Mouse (Mus musculus) embryonic facial prominence, embryonic 14.5 days (tissue): ENCODE measurements around the gene Gm10722. TPM values are rescaled to one million over a fixed set of nuclear protein-coding genes. Genes with fewer than 3 reads are reported as not detected.
"Not testable (repeated sequence)": the region's sequence is repeated elsewhere in the genome, so short reads cannot be mapped to it uniquely, and the experiment has no call there.

Experiments
- ATAC-seq: fragments of 200-750 bp; cut with Nextera tagmentation; 2 replicates; pipeline ENCODE4 v1.8.0; 2017; ENCODE audit warnings: low read depth, moderate number of reproducible peaks, moderate TSS enrichment
- DNase-seq: peaks from one replicate; pipeline ENCODE4 v3.0.0-alpha.2; 2015; ENCODE audit warnings: low spot score
- H3K27ac ChIP-seq: fragments of 300-500 bp; sonication (generic); replicated peaks from 2 replicates; pipeline ENCODE4 v1.5.1; 2014; ENCODE audit warnings: low read depth, mild to moderate bottlenecking, low read length, moderate library complexity
- H3K27me3 ChIP-seq: fragments of 300-500 bp; sonication (generic); replicated peaks from 2 replicates; pipeline ENCODE4 v1.6.1; 2014; ENCODE audit warnings: low read length; ENCODE audit not compliant: control insufficient read depth, insufficient read depth
- H3K36me3 ChIP-seq: fragments of 300-500 bp; sonication (generic); 2 replicates; pipeline ENCODE4 v1.6.1; 2014; ENCODE audit warnings: low read length, mixed read lengths; ENCODE audit not compliant: control insufficient read depth, insufficient read depth
- H3K4me1 ChIP-seq: fragments of 300-500 bp; sonication (generic); 2 replicates; pipeline ENCODE4 v1.6.1; 2014; ENCODE audit warnings: antibody characterized with exemption, low read length; ENCODE audit not compliant: control insufficient read depth, insufficient read depth
- H3K4me2 ChIP-seq: fragments of 300-500 bp; sonication (generic); 2 replicates; pipeline ENCODE4 v1.6.1; 2014; ENCODE audit warnings: low read depth, mild to moderate bottlenecking, low read length, moderate library complexity, mixed read lengths
- H3K4me3 ChIP-seq: fragments of 300-500 bp; sonication (generic); 2 replicates; pipeline ENCODE4 v1.5.1; 2014; ENCODE audit warnings: low read depth, mild to moderate bottlenecking, low read length
- H3K9ac ChIP-seq: fragments of 300-500 bp; sonication (generic); 2 replicates; pipeline ENCODE4 v1.6.1; 2014; ENCODE audit warnings: low read depth, mild to moderate bottlenecking, low read length, moderate library complexity, mixed read lengths
- H3K9me3 ChIP-seq: fragments of 300-500 bp; sonication (generic); 2 replicates; pipeline ENCODE4 v1.6.1; 2016; ENCODE audit warnings: low read length; ENCODE audit not compliant: control insufficient read depth
- WGBS: fragments of 180-500 bp; shearing (Covaris S2); extraction: QIAGEN DNeasy Blood & Tissue Kit; methylation state at CpG from one replicate; pipeline ENCODE4 v1.1.7; 2014; 5-methylcytosine and 5-hydroxymethylcytosine counted together
- polyA plus RNA-seq: library from polyadenylated mRNA; unstranded; fragments of >200 nt; fragmentation: Nextera tagmentation; extraction: Ambion mirVana; gene quantifications from 2 replicates; pipeline ENCODE4 v1.2.1, GENCODE M21; 2014

Gene Gm10722
- polyA plus RNA-seq, 1 experiment from 2014 or later, result not detected

GRCm38 (mm10) chr9:3023312-3023984 lies 22.7 kb downstream of the Gm10722 start, which contains the start of gene Gm10718:
TSS of gene Gm10718 (plus strand) at chr9:3023547.
- H3K4me2 ChIP-seq, H3K9ac ChIP-seq, H3K36me3 ChIP-seq, H3K27me3 ChIP-seq, H3K27ac ChIP-seq, ATAC-seq, H3K4me1 ChIP-seq, H3K4me3 ChIP-seq, DNase-seq, H3K9me3 ChIP-seq: not testable (repeated sequence)
- 73% methylated on average over 9 of the region's 13 CpGs for whole genome bisulfite sequencing

DNA sequence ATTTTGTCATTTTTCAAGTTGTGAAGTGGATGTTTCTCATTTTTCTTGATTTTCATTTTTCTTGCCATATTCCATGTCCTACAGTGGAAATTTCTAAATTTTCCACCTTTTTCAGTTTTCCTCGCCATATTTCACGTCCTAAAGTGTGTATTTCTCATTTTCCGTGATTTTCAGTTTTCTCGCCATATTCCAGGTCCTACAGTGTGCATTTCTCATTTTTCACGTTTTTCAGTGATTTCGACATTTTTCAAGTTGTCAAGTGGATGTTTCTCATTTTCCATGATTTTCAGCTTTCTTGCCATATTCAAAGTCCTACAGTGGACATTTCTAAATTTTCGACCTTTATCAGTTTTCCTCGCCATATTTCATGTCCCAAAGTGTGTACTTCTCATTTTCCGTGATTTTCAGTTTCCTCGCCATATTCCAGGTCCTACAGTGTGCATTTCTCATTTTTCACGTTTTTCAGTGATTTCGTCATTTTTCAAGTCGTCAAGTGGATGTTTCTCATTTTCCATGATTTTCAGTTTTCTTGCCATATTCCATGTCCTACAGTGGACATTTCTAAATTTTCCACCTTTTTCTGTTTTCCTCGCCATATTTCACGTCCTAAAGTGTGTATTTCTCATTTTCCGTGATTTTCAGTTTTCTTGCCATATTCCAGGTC lies 23.4 kb downstream of the Gm10722 start:
- H3K9ac ChIP-seq, DNase-seq, H3K36me3 ChIP-seq, H3K4me1 ChIP-seq, H3K27me3 ChIP-seq, ATAC-seq, H3K27ac ChIP-seq, H3K4me2 ChIP-seq, H3K9me3 ChIP-seq, H3K4me3 ChIP-seq: not testable (repeated sequence)
- 66% methylated on average over 15 of the region's 16 CpGs for WGBS

- not testable (repeated sequence) for DNase-seq, H3K36me3 ChIP-seq, H3K4me2 ChIP-seq, H3K9ac ChIP-seq, ATAC-seq, H3K27me3 ChIP-seq, H3K27ac ChIP-seq, H3K4me1 ChIP-seq, H3K9me3 ChIP-seq, H3K4me3 ChIP-seq
- 71% methylated on average over 12 of the region's 12 CpGs for WGBS
Observed at GRCm38 (mm10) chr9:3024912-3025467, 24.3 kb downstream of the Gm10722 start, which contains the start of gene Gm10717. TSS of gene Gm10717 (plus strand) at chr9:3025417.

- H3K4me3 ChIP-seq, H3K9ac ChIP-seq, DNase-seq, H3K4me2 ChIP-seq, ATAC-seq, H3K9me3 ChIP-seq, H3K27me3 ChIP-seq, H3K4me1 ChIP-seq, H3K36me3 ChIP-seq, H3K27ac ChIP-seq: not testable (repeated sequence)
- 61% methylated on average over 4 of the region's 6 CpGs for WGBS
Observed at GRCm38 (mm10) chr9:3025653-3026052, 24.9 kb downstream of the Gm10722 start.

GRCm38 (mm10) chr9:3026136-3026535 lies 25.4 kb downstream of the Gm10722 start:
- H3K9ac ChIP-seq, DNase-seq, H3K36me3 ChIP-seq, H3K27ac ChIP-seq, H3K4me3 ChIP-seq, H3K27me3 ChIP-seq, H3K9me3 ChIP-seq, H3K4me2 ChIP-seq, ATAC-seq, H3K4me1 ChIP-seq: not testable (repeated sequence)
- WGBS, result 70% methylated on average over 5 of the region's 5 CpGs

DNA sequence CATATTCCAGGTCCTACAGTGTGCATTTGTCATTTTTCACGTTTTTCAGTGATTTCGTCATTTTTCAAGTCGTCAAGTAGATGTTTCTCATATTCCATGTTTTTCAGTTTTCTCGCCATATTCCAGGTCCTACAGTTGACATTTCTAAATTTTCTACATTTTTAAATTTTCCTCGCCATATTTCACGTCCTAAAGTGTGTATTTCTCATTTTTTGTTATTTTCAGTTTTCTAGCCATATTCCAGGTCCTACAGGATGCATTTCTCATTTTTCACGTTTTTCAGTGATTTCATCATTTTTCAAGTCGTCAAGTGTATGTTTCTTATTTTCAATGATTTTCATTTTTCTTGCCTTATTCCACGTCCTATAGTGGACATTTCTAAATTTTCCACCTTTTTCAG lies 26.0 kb downstream of the Gm10722 start:
- H3K9me3 ChIP-seq, ATAC-seq, H3K27ac ChIP-seq, H3K4me1 ChIP-seq, H3K36me3 ChIP-seq, H3K27me3 ChIP-seq, H3K9ac ChIP-seq, DNase-seq, H3K4me2 ChIP-seq, H3K4me3 ChIP-seq: not testable (repeated sequence)
- 64% methylated on average over 9 of the region's 9 CpGs for WGBS

DNA sequence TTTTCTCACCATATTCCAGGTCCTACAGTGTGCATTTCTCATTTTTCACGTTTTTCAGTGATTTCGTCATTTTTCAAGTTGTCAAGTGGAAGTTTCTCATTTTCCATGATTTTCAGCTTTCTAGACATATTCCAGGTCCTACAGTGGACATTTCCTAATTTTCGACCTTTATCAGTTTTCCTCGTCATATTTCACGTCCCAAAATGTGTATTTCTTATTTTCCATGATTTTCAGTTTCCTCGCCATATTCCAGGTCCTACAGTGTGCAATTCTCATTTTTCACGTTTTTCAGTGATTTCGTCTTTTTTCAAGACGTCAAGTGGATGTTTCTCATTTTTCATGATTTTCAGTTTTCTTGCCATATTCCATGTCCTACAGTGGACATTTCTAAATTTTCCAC lies 26.5 kb downstream of the Gm10722 start:
- WGBS, result 74% methylated on average over 9 of the region's 9 CpGs
- not testable (repeated sequence) for H3K4me3 ChIP-seq, H3K27me3 ChIP-seq, ATAC-seq, H3K4me1 ChIP-seq, H3K36me3 ChIP-seq, H3K9ac ChIP-seq, H3K9me3 ChIP-seq, H3K4me2 ChIP-seq, H3K27ac ChIP-seq
- peak; percentile 33 for DNase-seq

DNA sequence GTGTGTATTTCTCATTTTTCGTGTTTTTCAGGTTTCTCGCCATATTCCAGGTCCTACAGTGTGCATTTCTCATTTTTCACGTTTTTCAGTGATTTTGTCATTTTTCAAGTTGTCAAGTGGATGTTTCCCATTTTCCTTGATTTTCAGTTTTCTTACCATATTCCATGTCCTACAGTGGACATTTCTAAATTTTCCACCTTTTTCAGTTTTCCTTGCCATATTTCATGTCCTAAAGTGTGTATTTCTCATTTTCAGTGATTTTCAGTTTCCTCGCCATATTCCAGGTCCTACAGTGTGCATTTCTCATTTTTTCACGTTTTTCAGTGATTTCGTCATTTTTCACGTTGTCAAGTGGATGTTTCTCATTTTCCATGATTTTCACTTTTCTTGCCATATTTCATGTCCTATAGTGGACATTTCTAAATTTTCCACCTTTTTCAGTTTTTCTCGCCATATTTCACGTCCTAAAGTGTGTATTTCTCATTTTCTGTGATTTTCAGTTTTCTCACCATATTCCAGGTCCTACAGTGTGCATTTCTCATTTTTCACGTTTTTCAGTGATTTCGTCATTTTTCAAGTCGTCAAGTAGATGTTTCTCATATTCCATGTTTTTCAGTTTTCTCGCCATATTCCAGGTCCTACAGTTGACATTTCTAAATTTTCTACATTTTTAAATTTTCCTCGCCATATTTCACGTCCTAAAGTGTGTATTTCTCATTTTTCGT lies 28.7 kb downstream of the Gm10722 start:
- H3K9me3 ChIP-seq, H3K27me3 ChIP-seq, DNase-seq, H3K4me2 ChIP-seq, H3K9ac ChIP-seq, ATAC-seq, H3K4me1 ChIP-seq, H3K36me3 ChIP-seq, H3K27ac ChIP-seq, H3K4me3 ChIP-seq: not testable (repeated sequence)
- 66% methylated on average over 12 of the region's 16 CpGs for WGBS
